Mouse (Mus musculus): ENCODE data around the gene Iqgap1.
A peak's percentile ranks its signal among the peaks of the same experiment; 100 is the strongest.

Gene Iqgap1

GRCm38 (mm10) chr7:80825843-80826403 is at the start of gene Iqgap1:
Gene Iqgap1 (minus strand): TSS chr7:80825974.
- no peak for DNase-seq (ENCODE audit: low read depth, low spot score)

- no peak for DNase-seq (ENCODE audit: low read depth, low spot score)
Measured at GRCm38 (mm10) chr7:80873631-80874030, 47.9 kb upstream of the Iqgap1 start.

- no peak for DNase-seq (ENCODE audit: low read depth, low spot score)
Measured at GRCm38 (mm10) chr7:80873038-80873437, 47.3 kb upstream of the Iqgap1 start.

DNA sequence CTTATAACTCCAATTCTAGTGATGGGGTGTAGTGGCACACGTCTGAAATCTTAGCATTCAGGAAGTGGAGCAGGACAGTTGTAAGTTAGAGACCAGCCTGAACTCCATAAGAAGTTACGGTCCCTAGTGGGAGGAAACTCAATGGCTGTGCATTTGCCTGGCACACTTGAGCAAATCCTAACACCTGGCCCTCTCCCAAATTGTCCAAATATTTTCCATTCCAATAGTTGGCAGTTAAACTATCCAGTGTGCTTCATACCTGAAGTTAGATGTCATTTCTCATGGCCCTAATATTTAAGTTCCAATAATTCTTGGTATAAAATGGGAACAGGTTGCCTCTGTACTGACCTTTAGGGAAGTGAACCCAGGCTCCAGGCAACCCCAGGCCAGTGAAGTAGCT is 42.9 kb upstream of the Iqgap1 start:
- no peak for DNase-seq (ENCODE audit: low read depth, low spot score)

DNA sequence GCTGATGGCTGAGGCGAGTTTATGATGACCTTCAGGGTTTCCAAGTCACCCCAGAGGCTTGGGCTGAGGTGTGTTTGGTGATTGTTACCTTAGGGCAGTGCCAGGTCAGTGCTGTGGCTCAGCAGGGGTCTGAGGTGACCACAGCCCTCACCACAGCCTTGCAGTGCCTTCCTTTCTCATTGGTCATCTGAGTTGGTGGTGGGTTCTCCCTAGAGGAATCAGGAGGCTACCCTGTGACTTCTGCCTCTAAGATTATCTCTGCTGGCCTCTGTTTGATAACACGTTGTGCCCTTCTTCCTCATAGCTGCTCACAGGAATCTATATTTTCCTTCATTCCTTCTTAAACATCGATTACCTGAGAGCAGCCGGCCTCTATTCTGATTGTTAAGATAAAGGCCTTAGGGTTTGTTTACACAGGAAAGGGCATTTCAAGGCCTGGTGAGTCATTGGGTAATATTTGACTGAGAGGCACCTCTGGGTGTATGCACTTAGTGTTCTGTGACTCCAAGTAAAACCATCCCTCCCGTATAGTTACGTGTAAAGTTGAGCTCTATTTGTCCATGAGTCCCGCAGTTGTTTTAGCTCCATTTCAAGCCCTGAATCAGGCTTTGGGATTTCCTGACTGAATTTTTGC is 40.9 kb upstream of the Iqgap1 start:
- no peak for DNase-seq (ENCODE audit: low read depth, low spot score)

GRCm38 (mm10) chr7:80865521-80865920 is 39.7 kb upstream of the Iqgap1 start:
- DNase-seq (ENCODE audit: low read depth, low spot score), result no peak

- DNase-seq (ENCODE audit: low read depth, low spot score), result no peak
Measured at GRCm38 (mm10) chr7:80864831-80865230, 39.1 kb upstream of the Iqgap1 start.

- no peak for DNase-seq (ENCODE audit: low read depth, low spot score)
Measured at GRCm38 (mm10) chr7:80864151-80864550, 38.4 kb upstream of the Iqgap1 start.

- no peak for DNase-seq (ENCODE audit: low read depth, low spot score)
Measured at GRCm38 (mm10) chr7:80863520-80863919, 37.7 kb upstream of the Iqgap1 start.

GRCm38 (mm10) chr7:80862475-80862874 is 36.7 kb upstream of the Iqgap1 start:
- no peak for DNase-seq (ENCODE audit: low read depth, low spot score)

GRCm38 (mm10) chr7:80860729-80861274 is 35.0 kb upstream of the Iqgap1 start, which contains the start of gene Zscan2:
Gene Zscan2 (plus strand): TSS chr7:80860920.
- DNase-seq (ENCODE audit: low read depth, low spot score), result peak; percentile 96

DNA sequence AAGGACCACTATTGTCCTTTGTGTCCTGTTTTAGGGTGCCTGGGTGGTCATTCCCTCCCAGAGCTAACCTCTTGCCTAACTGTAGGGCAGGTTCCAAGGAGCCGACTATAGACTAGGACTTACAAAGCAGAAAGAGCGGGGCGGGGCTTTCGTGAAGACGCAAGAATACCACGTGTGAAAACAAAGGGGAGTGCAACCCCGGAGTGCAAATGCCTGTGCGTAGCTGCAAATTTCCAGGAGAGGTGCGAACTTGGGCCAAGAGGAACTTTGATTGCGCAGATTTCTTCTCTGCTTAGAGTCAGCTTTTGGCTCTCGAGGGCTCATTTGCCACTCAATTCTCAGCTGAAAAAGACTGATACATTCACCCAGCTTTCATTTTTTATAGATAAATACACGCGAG is 34.5 kb upstream of the Iqgap1 start:
- peak; percentile 47 for DNase-seq (ENCODE audit: low read depth, low spot score)

DNA sequence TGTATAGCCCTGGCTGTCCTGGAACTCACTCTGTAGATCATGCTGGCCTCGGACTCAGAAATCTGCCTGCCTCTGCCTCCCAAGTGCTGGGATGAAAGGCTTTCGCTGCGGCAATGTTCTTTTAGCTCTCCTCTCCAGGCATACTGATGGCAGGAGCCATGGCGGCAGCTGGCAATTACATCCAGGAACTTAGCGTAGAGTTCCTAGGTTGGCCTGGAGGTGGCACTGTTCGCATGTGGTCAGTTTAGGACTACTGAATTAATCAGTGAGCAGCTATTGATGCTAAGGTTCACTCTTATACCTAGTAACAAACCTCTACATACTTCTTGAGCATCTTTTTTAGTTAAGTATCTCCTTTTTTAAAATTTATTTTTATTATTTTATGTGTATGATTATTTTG is 31.4 kb upstream of the Iqgap1 start:
- no peak for DNase-seq (ENCODE audit: low read depth, low spot score)

DNA sequence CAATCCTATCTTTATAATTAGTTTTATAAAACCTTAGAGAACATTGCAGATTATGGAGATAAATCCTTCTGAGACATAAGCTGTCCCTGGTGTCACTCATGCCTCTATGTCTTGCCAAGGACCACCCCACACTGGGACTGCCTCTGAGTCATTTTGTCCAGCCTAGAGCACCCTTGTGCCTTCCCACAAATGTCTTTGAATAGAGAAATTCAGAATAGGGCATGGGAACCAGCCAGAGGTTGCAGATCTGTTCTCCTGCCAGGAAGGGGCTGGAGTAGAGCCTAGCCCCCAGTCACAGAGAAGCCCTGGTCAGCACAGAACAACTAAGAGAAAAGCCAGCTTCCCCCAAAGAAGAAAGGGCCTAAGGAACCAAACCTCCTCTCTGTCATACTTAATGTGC is 29.5 kb upstream of the Iqgap1 start:
- no peak for DNase-seq (ENCODE audit: low read depth, low spot score)

DNA sequence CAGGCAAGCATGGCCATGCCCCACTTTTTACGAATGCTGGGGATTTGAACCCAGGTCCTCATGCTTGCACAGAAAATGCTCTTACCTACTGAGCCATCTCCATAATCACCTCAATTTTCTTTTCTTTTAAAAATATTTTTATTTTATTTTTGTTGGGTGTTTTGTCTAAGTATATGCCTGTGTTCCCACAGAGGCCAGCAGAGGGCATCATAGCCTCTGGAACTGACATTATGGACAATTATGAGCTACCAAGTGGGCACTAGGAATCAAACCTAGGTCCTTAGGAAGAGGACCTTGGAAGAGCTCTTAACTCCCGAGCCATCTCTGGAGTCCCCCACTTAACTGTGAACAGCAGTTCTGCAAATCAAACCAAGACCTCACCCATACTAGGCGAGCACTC is 27.4 kb upstream of the Iqgap1 start:
- DNase-seq (ENCODE audit: low read depth, low spot score), result no peak

- DNase-seq (ENCODE audit: low read depth, low spot score), result no peak
Measured at GRCm38 (mm10) chr7:80850520-80850919, 24.7 kb upstream of the Iqgap1 start.

DNA sequence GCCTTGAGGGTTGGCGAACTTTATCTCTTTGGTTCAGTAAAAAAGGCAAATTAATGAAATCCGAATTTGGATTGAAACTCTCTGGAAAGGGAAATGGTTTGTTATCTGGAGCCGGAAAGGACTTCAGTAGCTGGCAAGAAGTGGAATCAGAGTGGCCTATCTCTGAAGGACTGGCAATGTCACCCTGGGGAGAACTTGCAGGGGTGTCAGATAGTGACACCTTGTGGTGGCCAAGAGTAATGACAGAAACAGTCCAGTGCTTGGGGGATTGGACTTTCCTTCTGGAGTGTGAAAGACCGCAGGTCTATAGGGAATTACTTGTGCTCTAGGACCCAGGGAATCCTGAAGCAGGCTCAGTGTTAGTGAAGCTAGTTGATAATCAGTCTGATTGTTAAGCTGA is 23.9 kb upstream of the Iqgap1 start:
- no peak for DNase-seq (ENCODE audit: low read depth, low spot score)

GRCm38 (mm10) chr7:80849267-80849666 is 23.5 kb upstream of the Iqgap1 start:
- DNase-seq (ENCODE audit: low read depth, low spot score), result no peak

DNA sequence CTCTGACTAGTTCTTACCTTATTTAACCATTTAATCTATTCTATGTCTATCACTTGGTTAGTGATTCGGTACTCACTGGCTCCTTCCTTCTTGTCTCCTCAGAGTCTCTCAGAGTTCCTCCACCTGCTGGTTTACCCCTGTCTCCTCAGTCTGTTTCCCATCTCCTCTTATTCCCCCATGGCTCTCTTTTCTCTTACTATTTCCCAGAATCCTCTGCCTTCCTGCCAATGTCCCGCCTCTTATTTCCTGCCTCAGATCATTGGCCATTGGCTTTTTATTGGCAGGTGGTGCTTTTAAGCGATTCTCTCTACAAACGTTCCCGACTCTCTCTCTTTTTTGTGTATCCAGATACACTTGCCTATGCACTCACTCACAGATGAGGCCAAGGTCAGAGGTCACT is 20.9 kb upstream of the Iqgap1 start:
- no peak for DNase-seq (ENCODE audit: low read depth, low spot score)

- no peak for DNase-seq (ENCODE audit: low read depth, low spot score)
Measured at GRCm38 (mm10) chr7:80846280-80846678, 20.5 kb upstream of the Iqgap1 start.

GRCm38 (mm10) chr7:80845621-80846279 is 20.0 kb upstream of the Iqgap1 start:
- no peak for DNase-seq (ENCODE audit: low read depth, low spot score)

DNA sequence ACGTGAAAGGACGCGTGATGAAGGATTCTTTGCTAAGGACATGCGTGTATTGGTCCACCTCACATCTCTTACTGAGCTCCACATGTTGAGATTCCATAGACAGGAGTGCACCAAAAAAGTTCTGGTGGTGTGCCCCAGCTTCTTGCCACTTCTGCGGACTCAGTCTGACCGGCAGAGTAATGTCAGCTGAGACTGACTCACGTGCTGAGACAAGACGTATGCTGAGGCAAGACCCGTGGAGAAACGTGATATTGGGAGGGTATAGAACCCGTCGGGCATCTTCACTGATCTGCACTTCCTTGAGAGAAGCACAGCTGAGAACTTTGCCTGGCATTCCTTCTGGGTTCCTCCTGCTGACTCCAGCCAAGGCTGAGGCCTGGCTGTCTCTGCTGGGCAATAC is 18.9 kb upstream of the Iqgap1 start:
- no peak for DNase-seq (ENCODE audit: low read depth, low spot score)

All from brain, embryonic 18.5 days (tissue).